Mouse (Mus musculus) G1E (cell line): ENCODE measurements at regions not wholly inside any gene's neighbourhood (a gene's known extent, or its start where the extent isn't known, plus 50 kb on each side); places are given as distances from the start of the nearest gene placed in this dataset.

ENCODE experiments used
- CTCF ChIP-seq: IDR thresholded peaks from 2 replicates; pipeline ENCODE4 v1.5.1; 2012; ENCODE audit warnings: low read depth, low read length, inconsistent platforms, mixed read lengths
- TAL1 ChIP-seq: conservative IDR thresholded peaks from 2 replicates; pipeline ENCODE4 v1.6.1; 2012; ENCODE audit warnings: low read depth, low read length, inconsistent platforms, mixed read lengths

GRCm38 (mm10) chr16:29981543-29981942 is 82.6 kb upstream of the Hes1 start:
- TF ChIP-seq CTCF (no peak), TAL1 (no peak)
